Comparison of ENCODE assay signal across 11 mouse cellular contexts in genomic region chr1:55171361-55172325, GRCm38 (mm10). TPM values are rescaled to one million over a fixed set of nuclear protein-coding genes. Genes with fewer than 3 reads are reported as not detected.
DNase-seq lines count a peak whose midpoint lies in the region; ATAC-seq and TF ChIP-seq lines count a peak whose summit lies in the region.
"Had no signal": no experiment of that assay in that cellular context is flagged by ENCODE, and none has a peak within 500 bp of the region (broad histone marks: within the 10 kb centered on the region; RNA-seq: fewer than 3 reads in every experiment).

No protein-coding gene starts in this region.

- no peak for DNase-seq in kidney, postnatal 10 days
- no peak for DNase-seq in embryonic facial prominence, embryonic 10.5 days (ENCODE audit: low spot score)
- no peak for DNase-seq in hindbrain, postnatal 0 days (ENCODE audit: low spot score)
- DNase-seq in right cerebral cortex, adult 18-20 months, result no peak
- DNase-seq in cerebellum, postnatal 14 days, result no peak
- DNase-seq: gastrocnemius, postnatal 14 days had no signal

- peak overlapping the region; percentile 32 for H3K4me2 ChIP-seq in kidney, embryonic 15.5 days
- peak overlapping the region; percentile 2; the same call in 1 of the 2 replicates for H3K4me2 ChIP-seq in hindbrain, postnatal 0 days (ENCODE audit: low read depth, low read length)

- TF ChIP-seq POLR2A in small intestine, adult 2 months (IDR thresholded peaks at IDR 0.05; ENCODE audit: low read depth, low read length), result no peak

- WGBS in kidney, embryonic 15.5 days, result 59% methylated on average over 22 of the region's 22 CpGs
- WGBS in embryonic facial prominence, embryonic 10.5 days, result 59% methylated on average over 22 of the region's 22 CpGs
- 63% methylated on average over 22 of the region's 22 CpGs for WGBS in hindbrain, postnatal 0 days
- 57% methylated on average over 22 of the region's 22 CpGs for WGBS in small intestine, adult 2 months

- peak overlapping the region; percentile 8; the same call in 1 of the 2 replicates for H3K4me3 ChIP-seq in kidney, embryonic 15.5 days (replicated peaks)
- H3K4me3 ChIP-seq in embryonic facial prominence, embryonic 10.5 days, result peak overlapping the region; percentile 39
- no peak overlapping the region for H3K4me3 ChIP-seq in hindbrain, postnatal 0 days (ENCODE audit: low read length)
- peak overlapping the region; percentile 50 for H3K4me3 ChIP-seq in small intestine, adult 2 months (ENCODE audit: low read depth, low read length)
- H3K4me3 ChIP-seq: left cerebral cortex, adult 2 months had no signal

- no peak overlapping the region for H3K27ac ChIP-seq in kidney, embryonic 15.5 days
- H3K27ac ChIP-seq in embryonic facial prominence, embryonic 10.5 days (replicated peaks), result peak overlapping the region; percentile 37; the same call in 1 of the 2 replicates
- no peak overlapping the region for H3K27ac ChIP-seq in hindbrain, postnatal 0 days
- H3K27ac ChIP-seq in small intestine, adult 2 months (ENCODE audit: insufficient read depth, low read depth, low read length), result peak overlapping the region; percentile 97; the same call in 1 of the 2 replicates
- H3K27ac ChIP-seq: left cerebral cortex, adult 2 months had no signal

- no peak overlapping the region for H3K9ac ChIP-seq in kidney, embryonic 15.5 days
- H3K9ac ChIP-seq in hindbrain, postnatal 0 days (replicated peaks; ENCODE audit: low read length), result no peak overlapping the region

- H3K36me3 ChIP-seq in kidney, embryonic 15.5 days, result 0 out of 2 replicates have a peak, but pooled peaks cover 9% of the 10 kb centered on the region
- peaks cover 26% of the 10 kb centered on the region for H3K36me3 ChIP-seq in embryonic facial prominence, embryonic 10.5 days (replicated peaks)
- H3K36me3 ChIP-seq in hindbrain, postnatal 0 days (ENCODE audit: insufficient read depth, low read length), result no peaks in the 10 kb centered on the region
- H3K36me3 ChIP-seq in small intestine, adult 2 months (ENCODE audit: control insufficient read depth, insufficient read depth, low read length), result no peaks in the 10 kb centered on the region

- no peaks in the 10 kb centered on the region for H3K27me3 ChIP-seq in kidney, embryonic 15.5 days
- no peaks in the 10 kb centered on the region for H3K27me3 ChIP-seq in embryonic facial prominence, embryonic 10.5 days (replicated peaks; ENCODE audit: low read depth, poor library complexity, severe bottlenecking)
- H3K27me3 ChIP-seq in hindbrain, postnatal 0 days (ENCODE audit: insufficient read depth, low read length), result no peaks in the 10 kb centered on the region
- H3K27me3 ChIP-seq in small intestine, adult 2 months (ENCODE audit: control insufficient read depth, insufficient read depth, low read length), result no peaks in the 10 kb centered on the region

- TF ChIP-seq CTCF in hindbrain, postnatal 0 days (IDR thresholded peaks at IDR 0.05; ENCODE audit: low read depth), result no peak
- no peak for TF ChIP-seq CTCF in small intestine, adult 2 months (IDR thresholded peaks at IDR 0.05; ENCODE audit: extremely low read depth, insufficient read length, insufficient replicate concordance, low read depth, low read length)

- 0 out of 2 replicates have a peak, but pooled peaks have one; percentile 40 for ATAC-seq in kidney, embryonic 15.5 days (replicated peaks; ENCODE audit: low FRiP score)
- no peak for ATAC-seq in hindbrain, postnatal 0 days
- no peak for ATAC-seq in megakaryocyte progenitor cell, adult 5-6 weeks (replicated peaks; ENCODE audit: poor library complexity)

- no peaks in the 10 kb centered on the region for H3K4me1 ChIP-seq in kidney, embryonic 15.5 days
- 0 out of 2 replicates have a peak, but pooled peaks cover 3% of the 10 kb centered on the region for H3K4me1 ChIP-seq in embryonic facial prominence, embryonic 10.5 days
- H3K4me1 ChIP-seq in hindbrain, postnatal 0 days (ENCODE audit: insufficient read depth, low read length), result no peaks in the 10 kb centered on the region
- peaks cover 8% of the 10 kb centered on the region; the same call in 1 of the 2 replicates for H3K4me1 ChIP-seq in small intestine, adult 2 months (ENCODE audit: control insufficient read depth, insufficient read depth, insufficient read length, low read length)

- H3K9me3 ChIP-seq in kidney, embryonic 15.5 days (replicated peaks), result peaks cover 11% of the 10 kb centered on the region; the same call in 1 of the 2 replicates
- peaks cover 18% of the 10 kb centered on the region; the same call in 1 of the 2 replicates for H3K9me3 ChIP-seq in embryonic facial prominence, embryonic 10.5 days
- no peaks in the 10 kb centered on the region for H3K9me3 ChIP-seq in hindbrain, postnatal 0 days (ENCODE audit: low read length)

RNA-seq across cellular contexts. Expression of gene Mob4, which starts 40.6 kb away (rescaled TPM):
- polyA plus RNA-seq in kidney, embryonic 15.5 days (2015; fragmentation: Nextera tagmentation; extraction: Ambion mirVana), result 143 and 146 TPM in 2 replicates
- 129 and 137 TPM in 2 replicates for polyA plus RNA-seq in embryonic facial prominence, embryonic 10.5 days (2016; fragmentation: Nextera tagmentation; extraction: Ambion mirVana)
- total RNA-seq in hindbrain, postnatal 0 days (2014; rRNA removed), result 53.6 and 62.9 TPM in 2 replicates
- 141 and 146 TPM in 2 replicates for polyA plus RNA-seq in hindbrain, postnatal 0 days (2015; fragmentation: Nextera tagmentation; extraction: Ambion mirVana)
- polyA plus RNA-seq in small intestine, adult 2 months (2012; rRNA removed), result 1.6 and 2.8 TPM in 2 replicates
- total RNA-seq in megakaryocyte progenitor cell, adult 5-6 weeks (2015), result 50.1 and 52.7 TPM in 2 replicates
- total RNA-seq in megakaryocyte progenitor cell, adult 5-6 weeks (2017), result 35.1 and 37.7 TPM in 2 replicates

RNA-seq across cellular contexts. Expression of gene Rftn2, which starts 54.9 kb away (rescaled TPM):
- polyA plus RNA-seq in kidney, embryonic 15.5 days (2015; fragmentation: Nextera tagmentation; extraction: Ambion mirVana), result 7.6 and 8.4 TPM in 2 replicates
- polyA plus RNA-seq in embryonic facial prominence, embryonic 10.5 days (2016; fragmentation: Nextera tagmentation; extraction: Ambion mirVana), result 10.6 and 13.6 TPM in 2 replicates
- total RNA-seq in hindbrain, postnatal 0 days (2014; rRNA removed), result 11.2 and 14.2 TPM in 2 replicates
- polyA plus RNA-seq in hindbrain, postnatal 0 days (2015; fragmentation: Nextera tagmentation; extraction: Ambion mirVana), result 14.9 and 19.9 TPM in 2 replicates
- 0.53 and 0.85 TPM in 2 replicates for polyA plus RNA-seq in small intestine, adult 2 months (2012; rRNA removed)
- total RNA-seq in megakaryocyte progenitor cell, adult 5-6 weeks (2015), result 0.71 and 0.86 TPM in 2 replicates
- 1.3 and 2.5 TPM in 2 replicates for total RNA-seq in megakaryocyte progenitor cell, adult 5-6 weeks (2017)
- total RNA-seq: MEL had no signal

Comparison
In these comparisons a context has a peak if more than half of its experiments do, and no peak if none do; other contexts are left out.
1. H3K27ac ChIP-seq: peak in embryonic facial prominence, embryonic 10.5 days (single experiment) and small intestine, adult 2 months (single experiment); none in kidney, embryonic 15.5 days (single experiment) and hindbrain, postnatal 0 days (single experiment).
2. RNA of gene Mob4, which starts 40.6 kb away (polyA plus RNA-seq): 141 to 146 TPM in hindbrain, postnatal 0 days, 143 to 146 TPM in kidney, embryonic 15.5 days and 129 to 137 TPM in embryonic facial prominence, embryonic 10.5 days; 1.6 to 2.8 TPM in small intestine, adult 2 months; every median in the first group is over 10 times any median in the second.